Mouse (Mus musculus): ENCODE measurements around the gene Bdh1. TPM values are rescaled to one million over a fixed set of nuclear protein-coding genes. Genes with fewer than 3 reads are reported as not detected.

Bdh1 gene
- polyA plus RNA-seq, 1 experiment from 2014 or later: 56.7 TPM

GRCm38 (mm10) chr16:31501751-31502365 is 79.8 kb downstream of the Bdh1 start:
- Histone ChIP-seq H3K4me1 (replicated peaks) (peaks cover 5% of the 10 kb centered on the region), H3K4me2 (no peak overlapping the region), H3K4me3 (replicated peaks) (no peak overlapping the region), H3K27ac (no peak overlapping the region), H3K27me3 (no peaks in the 10 kb centered on the region), H3K9ac (no peak overlapping the region), H3K9me3 (replicated peaks) (no peaks in the 10 kb centered on the region), H3K36me3 (no peaks in the 10 kb centered on the region)
- DNase-seq: no peak
- 71% methylated on average over 14 of the region's 14 CpGs for WGBS (ENCODE audit: insufficient replicate concordance)
- no peak for ATAC-seq (ENCODE audit: low read depth)

- no peak overlapping the region for H3K4me3 ChIP-seq (replicated peaks)
- no peaks in the 10 kb centered on the region for H3K9me3 ChIP-seq (replicated peaks)
- peaks cover 38% of the 10 kb centered on the region for H3K4me1 ChIP-seq (replicated peaks)
- WGBS (ENCODE audit: insufficient replicate concordance): 21% methylated on average over 10 of the region's 10 CpGs
- H3K36me3 ChIP-seq: no peaks in the 10 kb centered on the region
- ATAC-seq (ENCODE audit: low read depth) (peak; percentile 52), DNase-seq (peak; percentile 52)
- peak overlapping the region; percentile 55 for H3K4me2 ChIP-seq
- H3K27ac ChIP-seq: 0 out of 2 replicates have a peak overlapping the region, but pooled peaks have one; percentile 20
- 0 out of 2 replicates have a peak overlapping the region, but pooled peaks have one; percentile 7 for H3K9ac ChIP-seq
- H3K27me3 ChIP-seq: no peaks in the 10 kb centered on the region
These were observed 84.8 kb downstream of the Bdh1 start for GRCm38 (mm10) chr16:31506665-31507456.

GRCm38 (mm10) chr16:31507457-31507755 is 85.3 kb downstream of the Bdh1 start:
- DNase-seq (peak; percentile 66), ATAC-seq (ENCODE audit: low read depth) (peak; percentile 78)
- Histone ChIP-seq H3K9ac (no peak overlapping the region), H3K27me3 (no peaks in the 10 kb centered on the region), H3K4me1 (replicated peaks) (peaks cover 38% of the 10 kb centered on the region), H3K4me3 (replicated peaks) (no peak overlapping the region), H3K4me2 (peak overlapping the region; percentile 55), H3K36me3 (no peaks in the 10 kb centered on the region), H3K9me3 (replicated peaks) (no peaks in the 10 kb centered on the region), H3K27ac (peak overlapping the region; percentile 58)
- 12% methylated on average over 6 of the region's 6 CpGs for WGBS (ENCODE audit: insufficient replicate concordance)

- DNase-seq (peak; percentile 84), ATAC-seq (ENCODE audit: low read depth) (peak; percentile 77)
- H3K36me3 ChIP-seq: no peaks in the 10 kb centered on the region
- WGBS (ENCODE audit: insufficient replicate concordance): 18% methylated on average over 14 of the region's 14 CpGs
- H3K27ac ChIP-seq: peak overlapping the region; percentile 58
- H3K9me3 ChIP-seq (replicated peaks): no peaks in the 10 kb centered on the region
- peaks cover 38% of the 10 kb centered on the region for H3K4me1 ChIP-seq (replicated peaks)
- H3K4me3 ChIP-seq (replicated peaks): peak overlapping the region; percentile 11; the same call in 1 of the 2 replicates
- no peak overlapping the region for H3K9ac ChIP-seq
- H3K4me2 ChIP-seq: peak overlapping the region; percentile 55
- no peaks in the 10 kb centered on the region for H3K27me3 ChIP-seq
These were observed 85.9 kb downstream of the Bdh1 start for GRCm38 (mm10) chr16:31507794-31508526.

Other genes with a start within 250 kb of the Bdh1 start
- gene Acap2, start 221.0 kb upstream of the Bdh1 start, polyA plus RNA-seq (2015; fragmentation: Nextera tagmentation; extraction: Ambion mirVana): 5.8 and 6.7 TPM in 2 replicates
- gene Ppp1r2, start 147.0 kb upstream of the Bdh1 start, polyA plus RNA-seq (2015; fragmentation: Nextera tagmentation; extraction: Ambion mirVana): 44.7 and 49.6 TPM in 2 replicates
- 0.14 TPM in 1 of 2 replicates, not detected in the other for gene Apod, start 107.5 kb upstream of the Bdh1 start, polyA plus RNA-seq (2015; fragmentation: Nextera tagmentation; extraction: Ambion mirVana)
- gene Dlg1, start 241.2 kb downstream of the Bdh1 start, polyA plus RNA-seq (2015; fragmentation: Nextera tagmentation; extraction: Ambion mirVana): 8.8 and 10.3 TPM in 2 replicates

Data from liver, embryonic 13.5 days (tissue).